In the genomic region with DNA sequence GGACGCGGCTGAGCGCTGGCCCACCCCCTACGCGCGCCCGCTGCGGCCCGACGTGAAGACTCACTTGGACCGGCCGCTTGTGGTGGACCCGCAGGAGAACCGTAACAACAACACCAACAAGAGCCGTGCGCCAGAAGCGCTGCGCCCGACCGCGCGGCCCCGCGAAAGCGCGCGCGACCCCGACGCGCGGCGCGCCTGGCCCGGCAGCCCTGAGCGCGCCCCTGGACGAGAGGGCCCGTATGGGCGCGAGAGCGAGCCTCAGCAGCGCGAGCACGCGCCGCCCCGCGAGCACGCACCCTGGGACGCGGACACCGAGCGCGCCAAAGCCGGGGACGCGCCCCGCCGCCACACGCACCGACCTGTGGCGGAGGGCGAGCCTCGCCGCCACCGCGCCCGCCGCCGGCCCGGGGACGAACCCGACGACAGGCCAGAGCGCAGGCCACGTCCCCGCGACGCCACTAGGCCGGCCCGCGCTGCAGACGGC, we compare ENCODE assay signal across 8 mouse cellular contexts.
DNase-seq lines count a peak whose midpoint lies in the region; ATAC-seq and TF ChIP-seq lines count a peak whose summit lies in the region.

No protein-coding gene starts in this region.

- no peak for ATAC-seq in kidney, embryonic 14.5 days (ENCODE audit: low FRiP score, low TSS enrichment)
- ATAC-seq in forebrain, embryonic 11.5 days (replicated peaks; ENCODE audit: low FRiP score) = 0 out of 2 replicates have a peak, but pooled peaks have one; percentile 12
- ATAC-seq in limb, embryonic 11.5 days (ENCODE audit: insufficient number of reproducible peaks, low FRiP score, low TSS enrichment, low read depth) = no peak

- H3K4me2 ChIP-seq in kidney, embryonic 14.5 days (replicated peaks; ENCODE audit: low read depth, low read length) = peak overlapping the region; percentile 72
- H3K4me2 ChIP-seq in forebrain, embryonic 11.5 days (ENCODE audit: low read depth, low read length, severe bottlenecking) = peak overlapping the region; percentile 58
- peak overlapping the region; percentile 54 for H3K4me2 ChIP-seq in limb, embryonic 11.5 days (ENCODE audit: low read depth, severe bottlenecking)

- H3K36me3 ChIP-seq in kidney, embryonic 14.5 days (ENCODE audit: control insufficient read depth, insufficient read depth, low read length) = no peaks in the 10 kb centered on the region
- H3K36me3 ChIP-seq in kidney, adult 2 months (ENCODE audit: control insufficient read depth, insufficient read depth, low read length) = no peaks in the 10 kb centered on the region
- H3K36me3 ChIP-seq in forebrain, embryonic 11.5 days (ENCODE audit: control insufficient read depth, insufficient read depth, low read length) = no peaks in the 10 kb centered on the region
- no peaks in the 10 kb centered on the region for H3K36me3 ChIP-seq in limb, embryonic 11.5 days (ENCODE audit: control insufficient read depth, insufficient read depth, low read length)

- DNase-seq in kidney, adult 2 months = no peak
- DNase-seq in R1 (ENCODE audit: low read depth, low spot score) = peak; percentile 76
- DNase-seq in forebrain, embryonic 11.5 days (ENCODE audit: low spot score) = peak; percentile 67
- peak; percentile 44 for DNase-seq in limb, embryonic 11.5 days (ENCODE audit: low spot score)
- peak; percentile 51 for DNase-seq in retina, postnatal 1 day
- DNase-seq in ovary, postnatal 10 days (ENCODE audit: low spot score) = no peak
- DNase-seq in lung, adult 2 months = no peak

- H3K27me3 ChIP-seq in kidney, embryonic 14.5 days (ENCODE audit: control insufficient read depth, insufficient read depth, low read length) = peaks cover 50% of the 10 kb centered on the region
- no peaks in the 10 kb centered on the region for H3K27me3 ChIP-seq in kidney, adult 2 months (replicated peaks; ENCODE audit: control insufficient read depth, insufficient read depth, low read length)
- H3K27me3 ChIP-seq in forebrain, embryonic 11.5 days (ENCODE audit: control insufficient read depth, insufficient read depth, low read length) = peaks cover 25% of the 10 kb centered on the region
- peaks cover 55% of the 10 kb centered on the region for H3K27me3 ChIP-seq in limb, embryonic 11.5 days (ENCODE audit: control insufficient read depth, insufficient read depth, low read length)

- no peaks in the 10 kb centered on the region for H3K4me1 ChIP-seq in kidney, embryonic 14.5 days (ENCODE audit: control insufficient read depth, insufficient read depth, low read length)
- H3K4me1 ChIP-seq in kidney, adult 2 months (ENCODE audit: control insufficient read depth, insufficient read depth, low read length) = no peaks in the 10 kb centered on the region
- H3K4me1 ChIP-seq in forebrain, embryonic 11.5 days (replicated peaks; ENCODE audit: control insufficient read depth, insufficient read depth, low read length) = peaks cover 6% of the 10 kb centered on the region
- H3K4me1 ChIP-seq in limb, embryonic 11.5 days (ENCODE audit: control insufficient read depth, insufficient read depth, low read length) = 0 out of 2 replicates have a peak, but pooled peaks cover 4% of the 10 kb centered on the region
- H3K4me1 ChIP-seq in lung, adult 2 months (ENCODE audit: control insufficient read depth, insufficient read depth, low read length) = no peaks in the 10 kb centered on the region

- WGBS in kidney, embryonic 14.5 days = under 1% methylated on average over 66 of the region's 84 CpGs
- WGBS in kidney, adult 2 months = under 1% methylated on average over 84 of the region's 84 CpGs
- under 1% methylated on average over 71 of the region's 84 CpGs for WGBS in forebrain, embryonic 11.5 days
- WGBS in limb, embryonic 11.5 days = under 1% methylated on average over 81 of the region's 84 CpGs
- WGBS in lung, adult 2 months = 4% methylated on average over 84 of the region's 84 CpGs

- 0 out of 2 replicates have a peak overlapping the region, but pooled peaks have one; percentile 7 for H3K9ac ChIP-seq in kidney, embryonic 14.5 days (ENCODE audit: low read depth, low read length)
- peak overlapping the region; percentile 16; the same call in 1 of the 2 replicates for H3K9ac ChIP-seq in forebrain, embryonic 11.5 days (ENCODE audit: low read length)
- H3K9ac ChIP-seq in limb, embryonic 11.5 days (ENCODE audit: low read length) = peak overlapping the region; percentile 12; the same call in 1 of the 2 replicates

- no peaks in the 10 kb centered on the region for H3K9me3 ChIP-seq in kidney, embryonic 14.5 days (ENCODE audit: control insufficient read depth, low read length)
- H3K9me3 ChIP-seq in forebrain, embryonic 11.5 days (ENCODE audit: control insufficient read depth, low read length) = no peaks in the 10 kb centered on the region
- no peaks in the 10 kb centered on the region for H3K9me3 ChIP-seq in limb, embryonic 11.5 days (ENCODE audit: control insufficient read depth, low read length)

- TF ChIP-seq POLR2A in kidney, adult 2 months (IDR thresholded peaks at IDR 0.05; ENCODE audit: low read depth, low read length) = no peak
- TF ChIP-seq POLR2A in lung, adult 2 months (IDR thresholded peaks at IDR 0.05; ENCODE audit: borderline replicate concordance, extremely low read depth, low read depth, low read length) = no peak

- peak overlapping the region; percentile 50 for H3K4me3 ChIP-seq in kidney, embryonic 14.5 days (ENCODE audit: low read length)
- no peak overlapping the region for H3K4me3 ChIP-seq in kidney, adult 2 months (ENCODE audit: insufficient read depth, low read depth, low read length)
- H3K4me3 ChIP-seq in forebrain, embryonic 11.5 days (ENCODE audit: low read depth, low read length) = peak overlapping the region; percentile 41
- H3K4me3 ChIP-seq in limb, embryonic 11.5 days (ENCODE audit: low read depth, low read length) = peak overlapping the region; percentile 35
- no peak overlapping the region for H3K4me3 ChIP-seq in lung, adult 2 months (replicated peaks; ENCODE audit: extremely low read depth, low read depth, low read length)

- H3K27ac ChIP-seq in kidney, embryonic 14.5 days (ENCODE audit: low read depth, low read length) = no peak overlapping the region
- no peak overlapping the region for H3K27ac ChIP-seq in kidney, adult 2 months (ENCODE audit: insufficient read depth, low read depth, low read length)
- H3K27ac ChIP-seq in forebrain, embryonic 11.5 days (ENCODE audit: low read depth, low read length) = no peak overlapping the region
- no peak overlapping the region for H3K27ac ChIP-seq in limb, embryonic 11.5 days (replicated peaks; ENCODE audit: low read depth, low read length)

- no peak for TF ChIP-seq CTCF in kidney, adult 2 months (conservative IDR thresholded peaks at IDR 0.05; ENCODE audit: insufficient read depth, insufficient read length, low read depth, low read length)
- TF ChIP-seq CTCF in lung, adult 2 months (IDR thresholded peaks at IDR 0.05; ENCODE audit: insufficient read depth, low read length) = no peak

Comparison
In these comparisons a context has a peak if more than half of its experiments do, and no peak if none do; other contexts are left out.
1. H3K4me3 ChIP-seq: peak in kidney, embryonic 14.5 days (single experiment), forebrain, embryonic 11.5 days (single experiment) and limb, embryonic 11.5 days (single experiment); none in kidney, adult 2 months (single experiment) and lung, adult 2 months (single experiment).
2. DNase-seq: peak in R1 (single experiment), forebrain, embryonic 11.5 days (single experiment), limb, embryonic 11.5 days (single experiment) and retina, postnatal 1 day (single experiment); none in kidney, adult 2 months (single experiment), ovary, postnatal 10 days (single experiment) and lung, adult 2 months (single experiment).
3. Peak in every context shown above with its lines, with median percentiles within 50 percentile points of each other: H3K4me2 ChIP-seq and H3K9ac ChIP-seq.